Mouse (Mus musculus) embryonic facial prominence, embryonic 14.5 days (tissue): ENCODE results near the gene Gna12. TPM values are rescaled to one million over a fixed set of nuclear protein-coding genes. Genes with fewer than 3 reads are reported as not detected.

Source experiments
- ATAC-seq: fragments of 200-750 bp; cut with Nextera tagmentation; 2 replicates; pipeline ENCODE4 v1.8.0; 2017; ENCODE audit warnings: low read depth, moderate number of reproducible peaks, moderate TSS enrichment
- DNase-seq: peaks from one replicate; pipeline ENCODE4 v3.0.0-alpha.2; 2015; ENCODE audit warnings: low spot score
- H3K27ac ChIP-seq: fragments of 300-500 bp; sonication (generic); replicated peaks from 2 replicates; pipeline ENCODE4 v1.5.1; 2014; ENCODE audit warnings: low read depth, mild to moderate bottlenecking, low read length, moderate library complexity
- H3K27me3 ChIP-seq: fragments of 300-500 bp; sonication (generic); replicated peaks from 2 replicates; pipeline ENCODE4 v1.6.1; 2014; ENCODE audit warnings: low read length; ENCODE audit not compliant: control insufficient read depth, insufficient read depth
- H3K36me3 ChIP-seq: fragments of 300-500 bp; sonication (generic); 2 replicates; pipeline ENCODE4 v1.6.1; 2014; ENCODE audit warnings: low read length, mixed read lengths; ENCODE audit not compliant: control insufficient read depth, insufficient read depth
- H3K4me1 ChIP-seq: fragments of 300-500 bp; sonication (generic); 2 replicates; pipeline ENCODE4 v1.6.1; 2014; ENCODE audit warnings: antibody characterized with exemption, low read length; ENCODE audit not compliant: control insufficient read depth, insufficient read depth
- H3K4me2 ChIP-seq: fragments of 300-500 bp; sonication (generic); 2 replicates; pipeline ENCODE4 v1.6.1; 2014; ENCODE audit warnings: low read depth, mild to moderate bottlenecking, low read length, moderate library complexity, mixed read lengths
- H3K4me3 ChIP-seq: fragments of 300-500 bp; sonication (generic); 2 replicates; pipeline ENCODE4 v1.5.1; 2014; ENCODE audit warnings: low read depth, mild to moderate bottlenecking, low read length
- H3K9ac ChIP-seq: fragments of 300-500 bp; sonication (generic); 2 replicates; pipeline ENCODE4 v1.6.1; 2014; ENCODE audit warnings: low read depth, mild to moderate bottlenecking, low read length, moderate library complexity, mixed read lengths
- H3K9me3 ChIP-seq: fragments of 300-500 bp; sonication (generic); 2 replicates; pipeline ENCODE4 v1.6.1; 2016; ENCODE audit warnings: low read length; ENCODE audit not compliant: control insufficient read depth
- whole genome bisulfite sequencing: fragments of 180-500 bp; shearing (Covaris S2); extraction: QIAGEN DNeasy Blood & Tissue Kit; methylation state at CpG from one replicate; pipeline ENCODE4 v1.1.7; 2014; 5-methylcytosine and 5-hydroxymethylcytosine counted together
- polyA plus RNA-seq: library from polyadenylated mRNA; unstranded; fragments of >200 nt; fragmentation: Nextera tagmentation; extraction: Ambion mirVana; gene quantifications from 2 replicates; pipeline ENCODE4 v1.2.1, GENCODE M21; 2014

Gene Gna12
- polyA plus RNA-seq, 1 experiment from 2014 or later, result 28.9 TPM

- WGBS, result 84% methylated on average over 8 of the region's 8 CpGs
- H3K27me3 ChIP-seq, result no peaks in the 10 kb centered on the region
- ATAC-seq (no peak), DNase-seq (no peak)
- no peak overlapping the region for H3K9ac ChIP-seq
- peaks cover 2% of the 10 kb centered on the region; the same call in 1 of the 2 replicates for H3K36me3 ChIP-seq
- peaks cover 30% of the 10 kb centered on the region for H3K4me1 ChIP-seq
- peak overlapping the region; percentile 84 for H3K4me3 ChIP-seq
- H3K4me2 ChIP-seq, result peak overlapping the region; percentile 50
- no peaks in the 10 kb centered on the region for H3K9me3 ChIP-seq
- no peak overlapping the region for H3K27ac ChIP-seq
These were observed 817 bp upstream of the Gna12 start for GRCm38 (mm10) chr5:140831064-140831431.

GRCm38 (mm10) chr5:140829911-140830294 is 328 bp downstream of the Gna12 start:
- WGBS, result 2% methylated on average over 13 of the region's 58 CpGs
- Histone ChIP-seq H3K4me3 (peak overlapping the region; percentile 84), H3K4me2 (peak overlapping the region; percentile 96), H3K27me3 (no peaks in the 10 kb centered on the region), H3K9ac (peak overlapping the region; percentile 85), H3K4me1 (peaks cover 30% of the 10 kb centered on the region), H3K36me3 (peaks cover 6% of the 10 kb centered on the region; the same call in 1 of the 2 replicates), H3K27ac (peak overlapping the region; percentile 76), H3K9me3 (no peaks in the 10 kb centered on the region)
- DNase-seq (peak; percentile 49), ATAC-seq (peak; percentile 59)

- peak overlapping the region; percentile 76; the same call in 1 of the 2 replicates for H3K27ac ChIP-seq
- ATAC-seq (no peak), DNase-seq (peak; percentile 37)
- H3K9me3 ChIP-seq, result no peaks in the 10 kb centered on the region
- H3K4me1 ChIP-seq, result peaks cover 30% of the 10 kb centered on the region
- WGBS, result 35% methylated on average over 18 of the region's 18 CpGs
- H3K9ac ChIP-seq, result peak overlapping the region; percentile 85
- peak overlapping the region; percentile 84 for H3K4me3 ChIP-seq
- H3K36me3 ChIP-seq, result peaks cover 6% of the 10 kb centered on the region; the same call in 1 of the 2 replicates
- H3K4me2 ChIP-seq, result peak overlapping the region; percentile 96
- H3K27me3 ChIP-seq, result no peaks in the 10 kb centered on the region
These were observed 935 bp downstream of the Gna12 start for GRCm38 (mm10) chr5:140829081-140829910.

- Histone ChIP-seq H3K4me1 (peaks cover 30% of the 10 kb centered on the region), H3K9ac (peak overlapping the region; percentile 85), H3K9me3 (no peaks in the 10 kb centered on the region), H3K27ac (0 out of 2 replicates have a peak overlapping the region, but pooled peaks have one; percentile 9), H3K27me3 (no peaks in the 10 kb centered on the region), H3K36me3 (peaks cover 6% of the 10 kb centered on the region; the same call in 1 of the 2 replicates), H3K4me2 (peak overlapping the region; percentile 96), H3K4me3 (peak overlapping the region; percentile 84)
- WGBS, result 66% methylated on average over 2 of the region's 2 CpGs
- DNase-seq (no peak), ATAC-seq (no peak)
These were observed 1.9 kb downstream of the Gna12 start for GRCm38 (mm10) chr5:140828363-140828762.

GRCm38 (mm10) chr5:140827896-140828295 is 2.3 kb downstream of the Gna12 start:
- DNase-seq, result no peak
- Histone ChIP-seq H3K27ac (peak overlapping the region; percentile 9; the same call in 1 of the 2 replicates), H3K9ac (peak overlapping the region; percentile 85; the same call in 1 of the 2 replicates)

GRCm38 (mm10) chr5:140827413-140827812 is 2.8 kb downstream of the Gna12 start:
- no peak for ATAC-seq
- Histone ChIP-seq H3K4me3 (0 out of 2 replicates have a peak overlapping the region, but pooled peaks have one; percentile 84), H3K36me3 (peaks cover 6% of the 10 kb centered on the region; the same call in 1 of the 2 replicates), H3K27me3 (no peaks in the 10 kb centered on the region), H3K4me2 (peak overlapping the region; percentile 96), H3K4me1 (peaks cover 30% of the 10 kb centered on the region), H3K9me3 (no peaks in the 10 kb centered on the region), H3K9ac (peak overlapping the region; percentile 10; the same call in 1 of the 2 replicates), H3K27ac (peak overlapping the region; percentile 9)
- WGBS, result 51% methylated on average over 2 of the region's 2 CpGs
- DNase-seq, result no peak

More at GRCm38 (mm10) chr5:140827896-140828295, 2.3 kb downstream of the Gna12 start:
- Histone ChIP-seq H3K4me3 (peak overlapping the region; percentile 84), H3K36me3 (peaks cover 6% of the 10 kb centered on the region; the same call in 1 of the 2 replicates), H3K4me1 (peaks cover 30% of the 10 kb centered on the region), H3K27me3 (no peaks in the 10 kb centered on the region), H3K4me2 (peak overlapping the region; percentile 96), H3K9me3 (no peaks in the 10 kb centered on the region)
- ATAC-seq, result no peak
- WGBS, result 48% methylated on average over 8 of the region's 8 CpGs

- Histone ChIP-seq H3K4me3 (no peak overlapping the region), H3K27me3 (no peaks in the 10 kb centered on the region), H3K4me2 (0 out of 2 replicates have a peak overlapping the region, but pooled peaks have one; percentile 8), H3K27ac (no peak overlapping the region), H3K9ac (no peak overlapping the region), H3K36me3 (peaks cover 6% of the 10 kb centered on the region; the same call in 1 of the 2 replicates), H3K4me1 (peaks cover 30% of the 10 kb centered on the region), H3K9me3 (no peaks in the 10 kb centered on the region)
- WGBS, result 23% methylated on average over 1 of the region's 1 CpGs
- no peak for ATAC-seq
- no peak for DNase-seq
These were observed 3.4 kb downstream of the Gna12 start for GRCm38 (mm10) chr5:140826796-140827195.

GRCm38 (mm10) chr5:140826118-140826517 is 4.1 kb downstream of the Gna12 start:
- no peak overlapping the region for H3K4me2 ChIP-seq
- peaks cover 30% of the 10 kb centered on the region for H3K4me1 ChIP-seq
- no peak overlapping the region for H3K4me3 ChIP-seq
- peaks cover 6% of the 10 kb centered on the region; the same call in 1 of the 2 replicates for H3K36me3 ChIP-seq
- H3K27me3 ChIP-seq, result no peaks in the 10 kb centered on the region
- no peaks in the 10 kb centered on the region for H3K9me3 ChIP-seq
- ATAC-seq (no peak), DNase-seq (no peak)
- 96% methylated on average over 1 of the region's 1 CpGs for WGBS
- H3K9ac ChIP-seq, result no peak overlapping the region
- no peak overlapping the region for H3K27ac ChIP-seq
